Mouse (Mus musculus) spleen, adult 2 months (tissue): ENCODE measurements around the gene Nlrp6. TPM values are rescaled to one million over a fixed set of nuclear protein-coding genes. Genes with fewer than 3 reads are reported as not detected.

ENCODE experiments used
- DNase-seq, 2 experiments: peaks; one replicate each; pipeline versions ENCODE4 v3.0.0 to v3.0.0-alpha.2; 2012 to 2021; ENCODE audit warnings: low spot score in 2 of 2, low read depth in 1 of 2
- H3K27ac ChIP-seq: fragments of 200-500 bp; 2 replicates; pipeline ENCODE4 v1.5.1; 2012; ENCODE audit warnings: low read length, inconsistent platforms; ENCODE audit not compliant: insufficient read depth
- H3K27me3 ChIP-seq: fragments of 200-500 bp; 2 replicates; pipeline ENCODE4 v1.6.1; 2012; ENCODE audit warnings: mild to moderate bottlenecking, moderate library complexity, low read length, inconsistent platforms; ENCODE audit not compliant: control insufficient read depth, insufficient read depth
- H3K36me3 ChIP-seq: fragments of 200-500 bp; 2 replicates; pipeline ENCODE4 v1.6.1; 2012; ENCODE audit warnings: mild to moderate bottlenecking, low read length, inconsistent platforms; ENCODE audit not compliant: control insufficient read depth, insufficient read depth
- H3K4me1 ChIP-seq: fragments of 200-500 bp; 2 replicates; pipeline ENCODE4 v1.6.1; 2011; ENCODE audit warnings: inconsistent platforms; ENCODE audit not compliant: control insufficient read depth, insufficient read depth, insufficient read length
- H3K4me3 ChIP-seq: fragments of 200-500 bp; 2 replicates; pipeline ENCODE4 v1.5.1; 2011; ENCODE audit warnings: mild to moderate bottlenecking, inconsistent platforms; ENCODE audit not compliant: insufficient read depth, insufficient read length; ENCODE audit errors: extremely low read depth
- CTCF ChIP-seq: fragments of 200-500 bp; IDR thresholded peaks from 2 replicates; pipeline ENCODE4 v1.5.1; 2011; ENCODE audit warnings: mild to moderate bottlenecking, inconsistent platforms; ENCODE audit not compliant: insufficient read depth, insufficient read length, insufficient replicate concordance; ENCODE audit errors: extremely low read depth
- POLR2A ChIP-seq: fragments of 200-500 bp; IDR thresholded peaks from 2 replicates; pipeline ENCODE4 v1.6.1; 2011; ENCODE audit warnings: low read depth, low read length, inconsistent platforms
- WGBS: fragments of 180-500 bp; shearing (Covaris S2); methylation state at CpG from one replicate; pipeline ENCODE4 v1.1.7; 2018; 5-methylcytosine and 5-hydroxymethylcytosine counted together
- polyA plus RNA-seq: library from polyadenylated mRNA; depleted of rRNA; stranded (reverse); fragments of >200 nt; gene quantifications from 2 replicates; pipeline ENCODE4 v1.2.3, GENCODE M21; 2012; rRNA removed

Nlrp6 gene
- 0.12 and 0.32 TPM in 2 replicates for polyA plus RNA-seq

DNA sequence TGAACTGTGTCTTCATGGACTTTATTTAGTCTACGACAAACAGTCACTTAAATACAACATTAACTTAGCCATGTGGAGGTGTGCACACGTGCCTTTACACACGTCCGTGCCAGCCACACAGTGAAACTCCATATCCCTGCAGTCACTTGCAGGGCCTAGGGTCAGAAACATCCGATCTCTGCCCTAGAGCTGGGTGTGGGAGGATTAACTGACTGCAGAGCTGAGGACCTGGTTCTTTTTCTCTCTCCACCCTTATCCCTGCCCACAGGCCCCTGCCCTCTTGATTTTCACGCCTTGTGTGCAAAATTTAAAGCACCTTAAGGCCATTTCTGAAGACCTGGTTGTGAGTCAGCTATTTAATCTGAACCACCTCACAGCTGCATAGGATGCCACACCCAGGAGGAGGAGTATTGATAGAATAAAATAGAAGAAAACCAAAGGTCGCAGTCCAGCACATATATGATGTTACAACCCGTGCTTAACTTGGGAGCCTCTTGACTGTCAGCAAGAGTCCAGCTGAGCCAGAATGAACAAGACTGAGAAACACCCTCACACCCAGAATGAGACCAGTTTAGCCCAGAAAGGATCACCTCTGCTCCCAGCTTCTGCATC is at the start of gene Nlrp6:
TSS of gene Nlrp6 (plus strand) at position 485 of the 612 bp plus-strand sequence.
- no peak for TF ChIP-seq CTCF
- TF ChIP-seq POLR2A = no peak
- Histone ChIP-seq H3K4me1 (peaks cover 4% of the 10 kb centered on the region; the same call in 1 of the 2 replicates), H3K4me3 (no peak within 1 kb of the TSS), H3K27me3 (peaks cover 13% of the 10 kb centered on the region), H3K27ac (no peak within 1 kb of the TSS), H3K36me3 (no peaks in the 10 kb centered on the region)
- WGBS = 77% methylated on average over 8 of the region's 8 CpGs
- DNase-seq = no peak

DNA sequence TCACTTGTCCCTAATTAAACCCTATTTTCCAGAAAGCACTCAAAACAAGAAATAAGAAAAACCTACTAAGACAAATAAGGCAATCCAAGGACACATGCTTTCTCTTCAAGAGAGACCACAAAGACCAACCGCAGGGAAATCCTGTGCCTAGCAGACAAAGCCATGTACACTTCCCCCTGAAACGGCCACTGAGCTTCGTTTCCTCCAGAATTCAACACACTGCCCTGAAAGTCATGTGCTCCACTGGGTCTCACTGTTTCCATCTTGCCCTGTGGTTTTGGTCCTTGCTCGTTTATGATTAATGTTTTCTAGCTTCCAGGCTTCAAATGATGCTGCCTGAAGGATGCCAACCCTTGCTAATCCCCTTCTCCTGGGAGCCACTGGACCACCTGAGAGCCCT is 46.5 kb upstream of the Nlrp6 start:
- Histone ChIP-seq H3K27me3 (no peaks in the 10 kb centered on the region), H3K36me3 (peaks cover 5% of the 10 kb centered on the region; the same call in 1 of the 2 replicates), H3K27ac (no peak overlapping the region), H3K4me1 (peaks cover 10% of the 10 kb centered on the region; the same call in 1 of the 2 replicates), H3K4me3 (no peak overlapping the region)
- no peak for DNase-seq
- no peak for TF ChIP-seq POLR2A
- TF ChIP-seq CTCF = no peak
- WGBS = 11% methylated on average over 4 of the region's 4 CpGs

DNA sequence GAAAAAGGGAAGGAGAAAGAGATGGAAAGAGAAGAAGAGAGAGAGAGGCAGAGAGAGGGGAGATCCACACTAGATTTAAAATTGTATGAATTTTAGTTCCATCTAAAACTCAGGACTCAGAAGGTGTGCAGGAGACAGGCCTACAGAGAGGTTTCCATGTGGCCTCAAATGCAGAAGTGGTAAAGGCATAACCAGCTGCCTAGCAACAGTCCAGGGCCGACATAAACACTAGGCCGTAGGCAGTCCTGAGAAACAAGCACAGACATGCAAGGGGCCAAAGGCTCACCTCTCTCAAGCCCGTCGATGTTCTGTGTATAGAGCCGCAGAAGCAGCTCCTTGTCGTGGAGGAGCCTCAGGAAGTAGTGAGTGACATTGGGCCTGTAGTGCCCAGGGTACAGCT is 43.3 kb upstream of the Nlrp6 start:
- no peaks in the 10 kb centered on the region for H3K27me3 ChIP-seq
- WGBS = 30% methylated on average over 6 of the region's 6 CpGs
- H3K4me3 ChIP-seq = no peak overlapping the region
- no peak for TF ChIP-seq CTCF
- no peak for TF ChIP-seq POLR2A
- DNase-seq = peak in 1 of 2 experiments; percentile 28
- peaks cover 4% of the 10 kb centered on the region; the same call in 1 of the 2 replicates for H3K36me3 ChIP-seq
- H3K27ac ChIP-seq = no peak overlapping the region
- peaks cover 13% of the 10 kb centered on the region; the same call in 1 of the 2 replicates for H3K4me1 ChIP-seq

DNA sequence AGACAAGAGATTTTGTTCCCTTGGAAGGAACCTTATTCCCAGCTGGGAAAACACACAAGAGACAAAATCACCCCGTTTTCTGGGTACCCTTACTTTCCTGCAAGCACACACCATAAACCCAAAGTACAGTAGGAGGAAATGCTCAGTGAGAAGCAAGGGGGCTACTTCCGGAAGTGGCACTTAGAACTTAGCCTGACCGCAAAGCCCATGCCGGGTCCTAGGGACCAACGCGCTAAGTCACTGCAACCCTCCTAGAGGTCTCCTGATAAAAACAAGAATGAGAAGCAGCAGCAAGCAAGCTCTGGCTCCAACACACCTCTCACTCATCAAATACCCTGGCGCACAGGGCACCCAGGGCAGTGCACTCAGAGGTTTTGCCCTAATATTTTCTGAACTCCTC is 41.3 kb upstream of the Nlrp6 start:
- Histone ChIP-seq H3K36me3 (0 out of 2 replicates have a peak, but pooled peaks cover 3% of the 10 kb centered on the region), H3K4me3 (no peak overlapping the region), H3K4me1 (peaks cover 13% of the 10 kb centered on the region; the same call in 1 of the 2 replicates), H3K27ac (no peak overlapping the region), H3K27me3 (no peaks in the 10 kb centered on the region)
- DNase-seq = no peak
- TF ChIP-seq POLR2A (no peak), CTCF (no peak)
- 6% methylated on average over 7 of the region's 7 CpGs for WGBS

DNA sequence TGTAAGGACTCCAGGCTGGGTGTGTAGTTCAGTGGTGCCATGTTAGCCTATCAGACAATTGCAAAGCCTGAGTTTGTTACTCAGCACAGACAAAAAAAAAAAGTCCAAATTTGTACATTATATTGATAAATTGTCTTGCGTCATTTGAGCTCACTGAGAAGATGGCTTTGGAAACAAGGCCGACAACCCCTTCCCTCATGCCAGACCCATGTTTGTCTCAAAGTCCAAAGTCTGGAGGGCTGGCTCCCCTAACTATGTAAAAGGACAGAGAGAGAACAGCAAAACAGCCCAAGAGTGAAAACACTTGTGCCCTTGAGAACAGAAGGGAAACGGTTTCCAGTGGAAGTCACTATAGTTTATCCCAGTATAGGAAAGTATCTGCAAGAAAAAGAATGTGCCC is 40.3 kb upstream of the Nlrp6 start:
- no peak overlapping the region for H3K27ac ChIP-seq
- H3K4me3 ChIP-seq = no peak overlapping the region
- H3K4me1 ChIP-seq = peaks cover 13% of the 10 kb centered on the region; the same call in 1 of the 2 replicates
- 38% methylated on average over 3 of the region's 3 CpGs for WGBS
- no peak for DNase-seq
- H3K27me3 ChIP-seq = no peaks in the 10 kb centered on the region
- TF ChIP-seq POLR2A (no peak), CTCF (no peak)
- 0 out of 2 replicates have a peak, but pooled peaks cover 2% of the 10 kb centered on the region for H3K36me3 ChIP-seq

DNA sequence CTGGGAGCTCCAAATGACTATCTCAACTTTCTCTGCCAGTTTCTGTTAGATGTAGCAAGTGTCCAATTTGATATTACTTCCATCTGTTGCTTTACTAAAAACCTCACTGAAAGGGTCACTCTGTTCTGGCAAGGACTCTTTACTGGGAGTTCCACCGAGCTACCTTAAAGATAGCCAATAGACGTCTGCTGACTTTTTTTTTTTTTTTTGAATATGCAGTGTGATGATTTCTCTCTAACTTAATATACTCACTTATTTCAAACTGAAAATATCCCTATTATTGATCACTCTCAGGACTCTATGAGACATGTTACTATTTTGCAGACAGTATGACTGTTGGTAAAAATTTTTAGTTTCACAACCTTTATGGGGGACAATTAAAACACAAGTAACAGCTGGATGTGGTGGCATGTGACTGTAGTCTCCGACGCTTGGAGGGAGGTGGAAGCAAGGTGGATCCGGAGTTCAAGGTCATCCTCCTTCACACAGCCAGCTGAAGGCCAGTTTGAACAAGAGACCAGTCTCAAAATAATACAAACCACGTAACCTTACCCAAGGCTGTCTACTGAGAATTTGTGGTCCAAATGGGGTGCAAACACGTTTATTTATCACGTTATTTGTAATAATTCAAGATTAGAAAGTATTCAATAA is 39.7 kb upstream of the Nlrp6 start:
- DNase-seq = no peak
- H3K4me3 ChIP-seq = peak overlapping the region; percentile 26
- peaks cover 3% of the 10 kb centered on the region; the same call in 1 of the 2 replicates for H3K36me3 ChIP-seq
- no peak for TF ChIP-seq CTCF
- TF ChIP-seq POLR2A = no peak
- peaks cover 13% of the 10 kb centered on the region; the same call in 1 of the 2 replicates for H3K4me1 ChIP-seq
- H3K27ac ChIP-seq = no peak overlapping the region
- WGBS = 6% methylated on average over 8 of the region's 8 CpGs
- H3K27me3 ChIP-seq = no peaks in the 10 kb centered on the region
